ENCODE assay signal across 1 mouse cellular context in the genomic region with DNA sequence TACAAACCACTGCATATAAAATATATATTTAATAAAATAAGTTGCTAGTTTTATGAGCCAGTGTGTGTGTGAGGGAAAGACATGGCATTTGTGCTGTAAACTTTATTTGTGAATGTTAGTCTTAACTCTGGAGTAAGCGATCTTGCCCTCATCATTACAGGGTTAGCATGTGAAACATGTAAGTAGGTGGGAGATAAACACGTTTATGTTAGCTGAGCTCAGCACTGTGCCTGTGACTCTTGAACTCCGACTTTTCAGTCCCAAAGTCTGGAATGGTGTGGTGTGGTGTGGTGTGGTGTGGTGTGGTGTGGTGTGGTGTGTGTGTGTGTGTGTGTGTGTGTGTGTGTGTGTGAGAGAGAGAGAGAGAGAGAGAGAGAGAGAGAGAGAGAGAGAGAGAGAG.
A peak's percentile ranks its signal among the peaks of the same experiment; 100 is the strongest.
TF ChIP-seq lines count a peak whose summit lies in the region.

No protein-coding gene starts in this region.

TF ChIP-seq in MEL, 35 proteins besides CTCF, POLR2A, EP300 and RAD21:
- TF ChIP-seq MYC (IDR thresholded peaks at IDR 0.05; ENCODE audit: low read depth, low read length), result 0 out of 2 replicates have a peak, but pooled peaks have one; percentile 1
